Mouse (Mus musculus): ENCODE data around the gene Ggps1. TPM values are rescaled to one million over a fixed set of nuclear protein-coding genes. Genes with fewer than 3 reads are reported as not detected.

Ggps1 gene
- polyA plus RNA-seq, 1 experiment from 2014 or later: 41.4 TPM

GRCm38 (mm10) chr13:14064341-14065027 is 1.2 kb upstream of the Ggps1 start:
- Histone ChIP-seq H3K36me3 (0 out of 2 replicates have a peak, but pooled peaks cover 1% of the 10 kb centered on the region), H3K9ac (peak overlapping the region; percentile 98), H3K9me3 (replicated peaks) (no peaks in the 10 kb centered on the region), H3K4me1 (replicated peaks) (peaks cover 11% of the 10 kb centered on the region), H3K27me3 (no peaks in the 10 kb centered on the region), H3K4me2 (peak overlapping the region; percentile 71), H3K4me3 (peak overlapping the region; percentile 98), H3K27ac (peak overlapping the region; percentile 99)
- ATAC-seq (replicated peaks; ENCODE audit: insufficient number of reproducible peaks, insufficient read depth, low FRiP score, low read depth): peak; percentile 0; the same call in 1 of the 2 replicates
- under 1% methylated on average over 61 of the region's 65 CpGs for WGBS

GRCm38 (mm10) chr13:14063942-14064271 is 619 bp upstream of the Ggps1 start:
- Histone ChIP-seq H3K36me3 (0 out of 2 replicates have a peak, but pooled peaks cover 7% of the 10 kb centered on the region), H3K27me3 (no peaks in the 10 kb centered on the region), H3K9me3 (replicated peaks) (no peaks in the 10 kb centered on the region), H3K27ac (peak overlapping the region; percentile 99), H3K4me3 (peak overlapping the region; percentile 98), H3K9ac (peak overlapping the region; percentile 98), H3K4me1 (replicated peaks) (peaks cover 11% of the 10 kb centered on the region), H3K4me2 (peak overlapping the region; percentile 71)
- under 1% methylated on average over 31 of the region's 31 CpGs for WGBS
- ATAC-seq (replicated peaks; ENCODE audit: insufficient number of reproducible peaks, insufficient read depth, low FRiP score, low read depth): peak; percentile 32

- Histone ChIP-seq H3K9me3 (replicated peaks) (no peaks in the 10 kb centered on the region), H3K36me3 (peaks cover 10% of the 10 kb centered on the region; the same call in 1 of the 2 replicates), H3K4me2 (peak overlapping the region; percentile 77), H3K4me1 (replicated peaks) (peaks cover 11% of the 10 kb centered on the region), H3K27ac (peak overlapping the region; percentile 96), H3K4me3 (peak overlapping the region; percentile 98), H3K9ac (peak overlapping the region; percentile 83), H3K27me3 (no peaks in the 10 kb centered on the region)
- no peak for ATAC-seq (replicated peaks; ENCODE audit: insufficient number of reproducible peaks, insufficient read depth, low FRiP score, low read depth)
- WGBS: 3% methylated on average over 11 of the region's 11 CpGs
Observed at GRCm38 (mm10) chr13:14062209-14063012, 877 bp downstream of the Ggps1 start.

GRCm38 (mm10) chr13:14059582-14059981 is 3.7 kb downstream of the Ggps1 start:
- H3K9ac ChIP-seq: no peak overlapping the region
- ATAC-seq (replicated peaks; ENCODE audit: insufficient number of reproducible peaks, insufficient read depth, low FRiP score, low read depth): no peak
- peaks cover 7% of the 10 kb centered on the region for H3K4me1 ChIP-seq (replicated peaks)
- no peak overlapping the region for H3K27ac ChIP-seq
- no peaks in the 10 kb centered on the region for H3K9me3 ChIP-seq (replicated peaks)
- peaks cover 27% of the 10 kb centered on the region; the same call in 1 of the 2 replicates for H3K36me3 ChIP-seq
- no peak overlapping the region for H3K4me3 ChIP-seq
- no peak overlapping the region for H3K4me2 ChIP-seq
- H3K27me3 ChIP-seq: no peaks in the 10 kb centered on the region

GRCm38 (mm10) chr13:14056801-14057200 is 6.5 kb downstream of the Ggps1 start:
- H3K9me3 ChIP-seq (replicated peaks): no peaks in the 10 kb centered on the region
- no peak overlapping the region for H3K4me3 ChIP-seq
- H3K27ac ChIP-seq: no peak overlapping the region
- no peaks in the 10 kb centered on the region for H3K27me3 ChIP-seq
- H3K4me1 ChIP-seq (replicated peaks): no peaks in the 10 kb centered on the region; the same call in 1 of the 2 replicates
- ATAC-seq (replicated peaks; ENCODE audit: insufficient number of reproducible peaks, insufficient read depth, low FRiP score, low read depth): no peak
- 89% methylated on average over 3 of the region's 3 CpGs for WGBS
- no peak overlapping the region for H3K9ac ChIP-seq
- no peak overlapping the region for H3K4me2 ChIP-seq
- H3K36me3 ChIP-seq: peaks cover 55% of the 10 kb centered on the region

- H3K4me2 ChIP-seq: no peak overlapping the region
- ATAC-seq (replicated peaks; ENCODE audit: insufficient number of reproducible peaks, insufficient read depth, low FRiP score, low read depth): no peak
- peaks cover 57% of the 10 kb centered on the region for H3K36me3 ChIP-seq
- no peaks in the 10 kb centered on the region for H3K27me3 ChIP-seq
- no peak overlapping the region for H3K9ac ChIP-seq
- no peak overlapping the region for H3K4me3 ChIP-seq
- no peaks in the 10 kb centered on the region for H3K4me1 ChIP-seq (replicated peaks)
- no peaks in the 10 kb centered on the region for H3K9me3 ChIP-seq (replicated peaks)
- 76% methylated on average over 1 of the region's 1 CpGs for WGBS
- H3K27ac ChIP-seq: no peak overlapping the region
Observed at GRCm38 (mm10) chr13:14049878-14050277, 13.4 kb downstream of the Ggps1 start.

- H3K36me3 ChIP-seq: peaks cover 11% of the 10 kb centered on the region; the same call in 1 of the 2 replicates
- H3K27me3 ChIP-seq: no peaks in the 10 kb centered on the region
- no peak overlapping the region for H3K4me2 ChIP-seq
- no peak overlapping the region for H3K27ac ChIP-seq
- ATAC-seq (replicated peaks; ENCODE audit: insufficient number of reproducible peaks, insufficient read depth, low FRiP score, low read depth): no peak
- H3K9ac ChIP-seq: no peak overlapping the region
- H3K4me1 ChIP-seq (replicated peaks): peaks cover 3% of the 10 kb centered on the region; the same call in 1 of the 2 replicates
- 55% methylated on average over 2 of the region's 2 CpGs for WGBS
- no peak overlapping the region for H3K4me3 ChIP-seq
- H3K9me3 ChIP-seq (replicated peaks): no peaks in the 10 kb centered on the region
Observed at GRCm38 (mm10) chr13:14044521-14044920, 18.8 kb downstream of the Ggps1 start.

GRCm38 (mm10) chr13:14043851-14044250 is 19.4 kb downstream of the Ggps1 start:
- Histone ChIP-seq H3K4me1 (replicated peaks) (peaks cover 4% of the 10 kb centered on the region), H3K9me3 (replicated peaks) (no peaks in the 10 kb centered on the region), H3K9ac (no peak overlapping the region), H3K4me3 (no peak overlapping the region), H3K27me3 (no peaks in the 10 kb centered on the region), H3K36me3 (peaks cover 5% of the 10 kb centered on the region; the same call in 1 of the 2 replicates), H3K27ac (no peak overlapping the region), H3K4me2 (no peak overlapping the region)
- ATAC-seq (replicated peaks; ENCODE audit: insufficient number of reproducible peaks, insufficient read depth, low FRiP score, low read depth): no peak

- WGBS: 33% methylated on average over 5 of the region's 5 CpGs
- no peaks in the 10 kb centered on the region for H3K27me3 ChIP-seq
- ATAC-seq (replicated peaks; ENCODE audit: insufficient number of reproducible peaks, insufficient read depth, low FRiP score, low read depth): no peak
- no peaks in the 10 kb centered on the region for H3K36me3 ChIP-seq
- no peaks in the 10 kb centered on the region for H3K9me3 ChIP-seq (replicated peaks)
- H3K9ac ChIP-seq: peak overlapping the region; percentile 74; the same call in 1 of the 2 replicates
- H3K4me3 ChIP-seq: peak overlapping the region; percentile 73
- H3K27ac ChIP-seq: peak overlapping the region; percentile 96
- peak overlapping the region; percentile 82 for H3K4me2 ChIP-seq
- peaks cover 10% of the 10 kb centered on the region for H3K4me1 ChIP-seq (replicated peaks)
Observed at GRCm38 (mm10) chr13:14040186-14040585, 23.1 kb downstream of the Ggps1 start.

GRCm38 (mm10) chr13:14039292-14039965 is 23.9 kb downstream of the Ggps1 start, which contains the start of gene Tbce:
TSS of gene Tbce (minus strand) at chr13:14039638.
- ATAC-seq (replicated peaks; ENCODE audit: insufficient number of reproducible peaks, insufficient read depth, low FRiP score, low read depth): peak; percentile 92
- Histone ChIP-seq H3K9ac (peak within 1 kb of the TSS; percentile 74), H3K27me3 (no peaks in the 10 kb centered on the region), H3K4me3 (peak within 1 kb of the TSS; percentile 73), H3K4me2 (peak within 1 kb of the TSS; percentile 82), H3K9me3 (replicated peaks) (no peaks in the 10 kb centered on the region), H3K27ac (peak within 1 kb of the TSS; percentile 96), H3K36me3 (no peaks in the 10 kb centered on the region), H3K4me1 (replicated peaks) (peaks cover 10% of the 10 kb centered on the region)
- under 1% methylated on average over 35 of the region's 35 CpGs for WGBS

- H3K36me3 ChIP-seq: no peaks in the 10 kb centered on the region
- ATAC-seq (replicated peaks; ENCODE audit: insufficient number of reproducible peaks, insufficient read depth, low FRiP score, low read depth): 0 out of 2 replicates have a peak, but pooled peaks have one; percentile 15
- H3K27ac ChIP-seq: peak overlapping the region; percentile 96
- peaks cover 10% of the 10 kb centered on the region for H3K4me1 ChIP-seq (replicated peaks)
- H3K9me3 ChIP-seq (replicated peaks): no peaks in the 10 kb centered on the region
- H3K9ac ChIP-seq: peak overlapping the region; percentile 74
- H3K27me3 ChIP-seq: no peaks in the 10 kb centered on the region
- peak overlapping the region; percentile 82 for H3K4me2 ChIP-seq
- peak overlapping the region; percentile 73 for H3K4me3 ChIP-seq
- 1% methylated on average over 8 of the region's 8 CpGs for WGBS
Observed at GRCm38 (mm10) chr13:14038911-14039291, 24.4 kb downstream of the Ggps1 start.

All from heart, embryonic 15.5 days (tissue).